Mouse (Mus musculus): ENCODE measurements around the gene Ctsk. TPM values are rescaled to one million over a fixed set of nuclear protein-coding genes. Genes with fewer than 3 reads are reported as not detected.

The Ctsk gene
- polyA plus RNA-seq, 1 experiment, result 0.11 TPM

DNA sequence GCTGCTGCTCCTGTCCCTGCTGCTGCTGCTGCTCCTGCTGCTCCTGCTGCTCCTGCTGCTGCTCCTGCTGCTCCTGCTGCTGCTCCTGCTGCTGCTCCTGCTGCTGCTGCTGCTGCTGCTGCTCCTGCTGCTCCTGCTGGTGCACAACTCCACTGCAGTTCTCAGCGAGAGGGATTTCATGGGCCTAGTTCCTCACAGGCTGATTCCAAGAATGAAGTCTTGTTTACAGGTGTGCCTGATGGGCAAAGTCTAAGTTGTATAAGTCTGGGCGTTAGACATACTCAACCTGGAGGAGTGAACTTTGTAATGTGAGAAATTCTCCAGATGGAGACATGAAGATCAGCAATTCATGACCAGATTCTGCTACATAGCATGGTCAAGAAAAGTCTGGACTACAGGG is 25.6 kb downstream of the Ctsk start:
- no peaks in the 10 kb centered on the region for H3K79me2 ChIP-seq (ENCODE audit: control insufficient read depth, insufficient read depth)
- H3K36me3 ChIP-seq (ENCODE audit: control insufficient read depth, insufficient read depth), result no peaks in the 10 kb centered on the region
- no peak overlapping the region for H3ac ChIP-seq (ENCODE audit: control insufficient read depth, insufficient read length)
- no peak overlapping the region for H3K4me3 ChIP-seq
- H3K4me2 ChIP-seq (ENCODE audit: low read depth), result no peak overlapping the region
- no peaks in the 10 kb centered on the region for H3K27me3 ChIP-seq (ENCODE audit: control insufficient read depth, insufficient read depth, insufficient read length)
- TF ChIP-seq MYOG (IDR thresholded peaks at IDR 0.05; ENCODE audit: control insufficient read depth in 1 of 3, insufficient read depth in 1 of 3, insufficient read length in 2 of 3, low read depth in 2 of 3) (no peak), MYOD1 (IDR thresholded peaks at IDR 0.05; ENCODE audit: control insufficient read depth in 1 of 3, insufficient read length in 2 of 3, low read depth in 2 of 3) (no peak), MAX (IDR thresholded peaks at IDR 0.05; ENCODE audit: low read depth) (no peak), TCF12 (IDR thresholded peaks at IDR 0.05; ENCODE audit: insufficient read depth, poor library complexity, severe bottlenecking) (no peak), SRF (IDR thresholded peaks at IDR 0.05; ENCODE audit: control insufficient read depth, insufficient read length, low read depth) (no peak), TCF3 (IDR thresholded peaks at IDR 0.05; ENCODE audit: insufficient read length, low read depth) (no peak), REST (IDR thresholded peaks at IDR 0.05; ENCODE audit: insufficient read depth, insufficient read length) (no peak), POLR2AphosphoS2 (IDR thresholded peaks at IDR 0.05; ENCODE audit: insufficient read length, low read depth) (no peak), POLR2A (IDR thresholded peaks at IDR 0.05; ENCODE audit: insufficient read length, low read depth) (no peak), USF1 (IDR thresholded peaks at IDR 0.05; ENCODE audit: low read depth) (no peak), E2F4 (IDR thresholded peaks at IDR 0.05; ENCODE audit: insufficient read depth) (no peak), CEBPB (IDR thresholded peaks at IDR 0.05; ENCODE audit: insufficient read depth, poor library complexity, severe bottlenecking) (no peak)

DNA sequence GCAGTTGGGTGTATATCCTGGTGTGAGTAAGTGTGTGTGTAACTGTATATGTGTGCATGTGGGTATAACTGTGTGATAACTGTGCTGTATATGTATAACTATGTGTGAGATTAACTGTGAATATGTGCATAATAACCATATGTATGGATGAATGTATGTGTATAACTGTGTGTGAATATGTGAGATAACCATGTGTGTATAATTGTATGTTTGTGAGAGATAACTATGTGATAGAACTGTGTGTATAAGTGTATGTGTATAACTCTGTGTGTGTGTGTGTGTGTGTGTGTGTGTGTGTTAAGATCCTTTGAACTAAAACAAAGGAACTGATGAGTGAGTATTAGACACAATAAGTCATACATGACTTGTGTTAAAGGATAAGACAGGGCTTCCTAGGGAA is 27.1 kb downstream of the Ctsk start:
- TF ChIP-seq REST (IDR thresholded peaks at IDR 0.05; ENCODE audit: insufficient read depth, insufficient read length) (no peak), POLR2AphosphoS2 (IDR thresholded peaks at IDR 0.05; ENCODE audit: insufficient read length, low read depth) (no peak), E2F4 (IDR thresholded peaks at IDR 0.05; ENCODE audit: insufficient read depth) (no peak), MYOD1 (IDR thresholded peaks at IDR 0.05; ENCODE audit: control insufficient read depth in 1 of 3, insufficient read length in 2 of 3, low read depth in 2 of 3) (no peak), POLR2A (IDR thresholded peaks at IDR 0.05; ENCODE audit: insufficient read length, low read depth) (no peak), USF1 (IDR thresholded peaks at IDR 0.05; ENCODE audit: low read depth) (no peak)
- H3K4me2 ChIP-seq (ENCODE audit: low read depth), result no peak overlapping the region
- no peaks in the 10 kb centered on the region for H3K79me2 ChIP-seq (ENCODE audit: control insufficient read depth, insufficient read depth)
- H3K27me3 ChIP-seq (ENCODE audit: control insufficient read depth, insufficient read depth, insufficient read length), result no peaks in the 10 kb centered on the region
- no peak overlapping the region for H3K4me3 ChIP-seq
- no peaks in the 10 kb centered on the region for H3K36me3 ChIP-seq (ENCODE audit: control insufficient read depth, insufficient read depth)
- H3ac ChIP-seq (ENCODE audit: control insufficient read depth, insufficient read length), result no peak overlapping the region

DNA sequence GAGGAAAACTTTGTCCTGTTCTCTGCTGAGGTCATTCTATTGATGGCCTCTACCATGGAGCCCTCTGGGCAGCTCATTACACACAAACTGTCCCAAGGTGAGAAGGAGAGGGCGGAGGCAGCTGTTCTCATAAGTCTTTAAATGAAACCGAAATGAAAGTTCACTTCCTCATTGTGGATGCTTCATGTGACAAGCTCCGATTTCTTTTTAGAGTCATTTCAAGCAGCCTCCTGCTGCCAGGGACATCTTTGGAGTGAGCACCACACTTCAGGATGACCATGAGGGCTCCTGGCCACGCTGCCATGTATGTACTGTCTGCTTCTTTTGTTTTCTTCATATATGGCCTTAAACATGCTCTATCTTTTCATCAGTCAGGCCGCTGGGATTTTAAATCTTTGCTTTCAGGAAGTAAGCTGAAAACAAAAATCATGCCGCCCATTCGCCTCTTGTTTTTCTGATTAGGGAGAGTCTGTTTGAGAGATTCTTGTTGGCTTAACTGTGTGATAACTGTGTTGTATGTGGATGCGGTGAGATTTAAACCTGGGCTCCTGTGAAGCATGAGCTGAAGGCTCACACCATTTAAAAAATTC is 27.7 kb downstream of the Ctsk start, which contains the start of gene Ctss:
TSS of gene Ctss (plus strand) at position 165 of the 590 bp plus-strand sequence.
- Histone ChIP-seq H3K4me2 (ENCODE audit: low read depth) (no peak within 1 kb of the TSS), H3K4me3 (no peak within 1 kb of the TSS), H3K79me2 (ENCODE audit: control insufficient read depth, insufficient read depth) (no peaks in the 10 kb centered on the region), H3K27me3 (ENCODE audit: control insufficient read depth, insufficient read depth, insufficient read length) (no peaks in the 10 kb centered on the region), H3ac (ENCODE audit: control insufficient read depth, insufficient read length) (no peak within 1 kb of the TSS), H3K36me3 (ENCODE audit: control insufficient read depth, insufficient read depth) (no peaks in the 10 kb centered on the region)
- TF ChIP-seq CEBPB (IDR thresholded peaks at IDR 0.05; ENCODE audit: insufficient read depth, poor library complexity, severe bottlenecking) (no peak), E2F4 (IDR thresholded peaks at IDR 0.05; ENCODE audit: insufficient read depth) (no peak), SRF (IDR thresholded peaks at IDR 0.05; ENCODE audit: control insufficient read depth, insufficient read length, low read depth) (no peak), MAX (IDR thresholded peaks at IDR 0.05; ENCODE audit: low read depth) (no peak), MYOD1 (IDR thresholded peaks at IDR 0.05; ENCODE audit: control insufficient read depth in 1 of 3, insufficient read length in 2 of 3, low read depth in 2 of 3) (no peak), TCF12 (IDR thresholded peaks at IDR 0.05; ENCODE audit: insufficient read depth, poor library complexity, severe bottlenecking) (no peak), REST (IDR thresholded peaks at IDR 0.05; ENCODE audit: insufficient read depth, insufficient read length) (no peak), MYOG (IDR thresholded peaks at IDR 0.05; ENCODE audit: control insufficient read depth in 1 of 3, insufficient read depth in 1 of 3, insufficient read length in 2 of 3, low read depth in 2 of 3) (no peak), POLR2A (IDR thresholded peaks at IDR 0.05; ENCODE audit: insufficient read length, low read depth) (no peak)

DNA sequence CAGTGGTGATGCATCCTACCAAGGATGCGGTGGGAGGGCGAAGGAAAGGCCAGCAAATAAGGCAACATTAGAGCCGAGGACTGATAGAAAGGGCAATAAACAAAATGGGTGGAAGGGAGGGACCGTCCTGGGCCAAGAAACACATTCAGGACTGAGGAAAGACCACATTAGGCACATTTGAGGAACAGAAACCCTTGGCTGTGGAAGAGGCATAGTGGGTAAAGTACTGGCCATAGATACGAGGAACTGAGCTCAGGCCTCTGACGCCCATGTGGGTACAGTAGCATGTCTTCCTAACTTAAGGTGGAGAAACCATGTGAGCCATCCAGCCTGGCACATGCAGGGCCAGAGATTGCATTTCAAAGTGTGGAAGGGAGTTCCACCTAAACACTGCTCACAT is 30.8 kb downstream of the Ctsk start:
- Histone ChIP-seq H3K27me3 (ENCODE audit: control insufficient read depth, insufficient read depth, insufficient read length) (no peaks in the 10 kb centered on the region), H3K4me2 (ENCODE audit: low read depth) (no peak overlapping the region), H3ac (ENCODE audit: control insufficient read depth, insufficient read length) (no peak overlapping the region), H3K79me2 (ENCODE audit: control insufficient read depth, insufficient read depth) (no peaks in the 10 kb centered on the region), H3K36me3 (ENCODE audit: control insufficient read depth, insufficient read depth) (no peaks in the 10 kb centered on the region), H3K4me3 (no peak overlapping the region)
- TF ChIP-seq TCF12 (IDR thresholded peaks at IDR 0.05; ENCODE audit: insufficient read depth, poor library complexity, severe bottlenecking) (no peak), MAX (IDR thresholded peaks at IDR 0.05; ENCODE audit: low read depth) (no peak), POLR2AphosphoS2 (IDR thresholded peaks at IDR 0.05; ENCODE audit: insufficient read length, low read depth) (no peak), POLR2A (IDR thresholded peaks at IDR 0.05; ENCODE audit: insufficient read length, low read depth) (no peak), REST (IDR thresholded peaks at IDR 0.05; ENCODE audit: insufficient read depth, insufficient read length) (no peak), E2F4 (IDR thresholded peaks at IDR 0.05; ENCODE audit: insufficient read depth) (no peak), MYOG (IDR thresholded peaks at IDR 0.05; ENCODE audit: control insufficient read depth in 1 of 3, insufficient read depth in 1 of 3, insufficient read length in 2 of 3, low read depth in 2 of 3) (no peak), SRF (IDR thresholded peaks at IDR 0.05; ENCODE audit: control insufficient read depth, insufficient read length, low read depth) (no peak), TCF3 (IDR thresholded peaks at IDR 0.05; ENCODE audit: insufficient read length, low read depth) (no peak), CEBPB (IDR thresholded peaks at IDR 0.05; ENCODE audit: insufficient read depth, poor library complexity, severe bottlenecking) (no peak), USF1 (IDR thresholded peaks at IDR 0.05; ENCODE audit: low read depth) (no peak)

DNA sequence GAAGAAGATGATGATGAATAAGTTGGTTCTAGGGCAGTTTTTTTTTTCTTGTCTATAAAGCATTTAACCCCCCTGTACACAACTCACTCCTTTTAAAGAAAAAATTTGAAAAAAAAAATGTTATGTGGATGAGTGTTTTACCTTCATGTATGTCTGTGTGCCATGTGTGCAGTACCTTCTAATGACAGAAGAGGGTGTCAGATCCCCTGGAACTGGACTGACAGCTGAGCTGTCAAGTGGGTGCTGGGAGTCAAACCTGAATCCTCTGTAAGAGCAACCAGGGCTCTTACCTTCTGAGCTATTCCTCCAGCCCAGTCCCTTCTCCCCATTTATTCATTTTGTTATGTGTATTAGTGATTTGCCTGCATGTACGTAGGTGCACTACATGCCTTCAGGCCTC is 32.0 kb downstream of the Ctsk start:
- no peak for TF ChIP-seq E2F4 (IDR thresholded peaks at IDR 0.05; ENCODE audit: insufficient read depth)
- no peak overlapping the region for H3K4me3 ChIP-seq
- no peak overlapping the region for H3K4me2 ChIP-seq (ENCODE audit: low read depth)
- H3K27me3 ChIP-seq (ENCODE audit: control insufficient read depth, insufficient read depth, insufficient read length), result no peaks in the 10 kb centered on the region
- H3ac ChIP-seq (ENCODE audit: control insufficient read depth, insufficient read length), result no peak overlapping the region
- H3K79me2 ChIP-seq (ENCODE audit: control insufficient read depth, insufficient read depth), result no peaks in the 10 kb centered on the region
- no peaks in the 10 kb centered on the region for H3K36me3 ChIP-seq (ENCODE audit: control insufficient read depth, insufficient read depth)
